27 mouse cellular contexts compared by ENCODE assay signal in the genomic region with DNA sequence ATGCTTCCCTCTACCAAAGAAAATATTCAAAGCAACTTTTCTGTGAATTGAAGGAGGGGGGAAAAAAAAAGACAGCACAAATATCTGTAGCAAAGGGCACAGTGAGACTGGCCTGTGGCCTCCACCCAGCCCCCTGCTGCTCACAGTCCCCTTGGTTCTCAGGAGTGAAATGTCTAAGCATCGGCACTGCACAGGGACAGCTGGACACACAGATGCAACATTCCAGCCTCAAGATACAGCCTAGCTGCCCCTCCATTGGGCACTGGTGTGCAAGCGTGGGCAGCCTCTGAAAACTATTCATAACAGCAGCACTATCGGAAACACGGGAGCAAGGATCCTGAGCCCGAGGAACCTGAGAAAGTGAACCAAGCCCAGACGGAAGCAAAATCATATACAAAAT.
DNase-seq lines count a peak whose midpoint lies in the region; ATAC-seq and TF ChIP-seq lines count a peak whose summit lies in the region.
"Had no signal": no experiment of that assay in that cellular context is flagged by ENCODE, and none has a peak within 500 bp of the region (broad histone marks: within the 10 kb centered on the region; RNA-seq: fewer than 3 reads in every experiment).

No protein-coding gene starts in this region.

- H3K9me3 ChIP-seq in embryonic facial prominence, embryonic 14.5 days (ENCODE audit: control insufficient read depth, low read length): no peaks in the 10 kb centered on the region
- no peaks in the 10 kb centered on the region for H3K9me3 ChIP-seq in embryonic facial prominence, embryonic 10.5 days
- no peaks in the 10 kb centered on the region for H3K9me3 ChIP-seq in heart, embryonic 11.5 days (replicated peaks; ENCODE audit: control insufficient read depth, low read length)
- H3K9me3 ChIP-seq in limb, embryonic 14.5 days (ENCODE audit: control insufficient read depth, low read length): no peaks in the 10 kb centered on the region
- no peaks in the 10 kb centered on the region for H3K9me3 ChIP-seq in limb, embryonic 10.5 days (replicated peaks)
- H3K9me3 ChIP-seq in embryonic facial prominence, embryonic 15.5 days (replicated peaks): no peaks in the 10 kb centered on the region
- H3K9me3 ChIP-seq: embryonic facial prominence, embryonic 13.5 days; forebrain, embryonic 10.5 days; forebrain, embryonic 12.5 days; G1E had no signal

- no peak for TF ChIP-seq POLR2A in limb, embryonic 14.5 days (IDR thresholded peaks at IDR 0.05; ENCODE audit: borderline replicate concordance, extremely low read depth, insufficient read depth, insufficient read length)

- no peak overlapping the region for H3K4me2 ChIP-seq in embryonic facial prominence, embryonic 14.5 days (ENCODE audit: low read depth, low read length)
- H3K4me2 ChIP-seq in heart, embryonic 11.5 days: no peak overlapping the region
- H3K4me2 ChIP-seq in limb, embryonic 14.5 days (replicated peaks; ENCODE audit: low read depth, low read length, severe bottlenecking): no peak overlapping the region
- no peak overlapping the region for H3K4me2 ChIP-seq in embryonic facial prominence, embryonic 15.5 days (replicated peaks)
- H3K4me2 ChIP-seq: embryonic facial prominence, embryonic 13.5 days; forebrain, embryonic 12.5 days had no signal

- H3K4me3 ChIP-seq in embryonic facial prominence, embryonic 14.5 days (ENCODE audit: low read depth, low read length): no peak overlapping the region
- H3K4me3 ChIP-seq in embryonic facial prominence, embryonic 10.5 days: no peak overlapping the region
- no peak overlapping the region for H3K4me3 ChIP-seq in heart, embryonic 11.5 days (ENCODE audit: low read depth, low read length)
- H3K4me3 ChIP-seq in limb, embryonic 14.5 days (replicated peaks; ENCODE audit: low read length): no peak overlapping the region
- no peak overlapping the region for H3K4me3 ChIP-seq in limb, embryonic 10.5 days
- H3K4me3 ChIP-seq in embryonic facial prominence, embryonic 15.5 days (replicated peaks): no peak overlapping the region
- H3K4me3 ChIP-seq: embryonic facial prominence, embryonic 13.5 days; erythroblast, embryonic 14.5 days; forebrain, embryonic 10.5 days; forebrain, embryonic 12.5 days had no signal

- no peaks in the 10 kb centered on the region for H3K27me3 ChIP-seq in embryonic facial prominence, embryonic 14.5 days (replicated peaks; ENCODE audit: control insufficient read depth, insufficient read depth, low read length)
- no peaks in the 10 kb centered on the region for H3K27me3 ChIP-seq in embryonic facial prominence, embryonic 10.5 days (replicated peaks; ENCODE audit: low read depth, poor library complexity, severe bottlenecking)
- no peaks in the 10 kb centered on the region for H3K27me3 ChIP-seq in heart, embryonic 11.5 days (ENCODE audit: control insufficient read depth, insufficient read depth, low read length)
- no peaks in the 10 kb centered on the region for H3K27me3 ChIP-seq in limb, embryonic 14.5 days (ENCODE audit: control insufficient read depth, insufficient read depth, low read length)
- no peaks in the 10 kb centered on the region for H3K27me3 ChIP-seq in limb, embryonic 10.5 days (ENCODE audit: low read depth, poor library complexity, severe bottlenecking)
- H3K27me3 ChIP-seq in embryonic facial prominence, embryonic 15.5 days: no peaks in the 10 kb centered on the region
- H3K27me3 ChIP-seq: CH12.LX; embryonic facial prominence, embryonic 13.5 days; forebrain, embryonic 12.5 days; Patski had no signal

- peak; percentile 26 for DNase-seq in embryonic facial prominence, embryonic 14.5 days (ENCODE audit: low spot score)
- DNase-seq in embryonic facial prominence, embryonic 10.5 days (ENCODE audit: low spot score): no peak
- DNase-seq in heart, adult 11 months: peak; percentile 78
- no peak for DNase-seq in limb, embryonic 14.5 days (ENCODE audit: low spot score)
- DNase-seq in limb, embryonic 10.5 days (ENCODE audit: low spot score): no peak
- DNase-seq: adrenal gland, adult 8-10 months; adrenal gland, postnatal 14 days; adrenal gland, postnatal 36 days; B cell, adult 2 months; cerebellum, adult 11-12 months; cerebellum, adult 2 months; cerebellum, adult 9-10 months; cerebellum, postnatal 10 days; cerebellum, postnatal 25 days had no signal

- H3K36me3 ChIP-seq in embryonic facial prominence, embryonic 14.5 days (ENCODE audit: control insufficient read depth, insufficient read depth, low read length): peaks cover 34% of the 10 kb centered on the region
- H3K36me3 ChIP-seq in embryonic facial prominence, embryonic 10.5 days (replicated peaks): peaks cover 52% of the 10 kb centered on the region
- H3K36me3 ChIP-seq in heart, embryonic 11.5 days (ENCODE audit: control insufficient read depth, insufficient read depth, low read length): peaks cover 3% of the 10 kb centered on the region; the same call in 1 of the 2 replicates
- peaks cover 22% of the 10 kb centered on the region for H3K36me3 ChIP-seq in limb, embryonic 14.5 days (ENCODE audit: control insufficient read depth, insufficient read depth, low read length)
- H3K36me3 ChIP-seq in limb, embryonic 10.5 days: peaks cover 73% of the 10 kb centered on the region
- peaks cover 21% of the 10 kb centered on the region for H3K36me3 ChIP-seq in embryonic facial prominence, embryonic 15.5 days
- H3K36me3 ChIP-seq: forebrain, embryonic 12.5 days had no signal

- no peaks in the 10 kb centered on the region for H3K4me1 ChIP-seq in embryonic facial prominence, embryonic 14.5 days (ENCODE audit: control insufficient read depth, insufficient read depth, low read length)
- no peaks in the 10 kb centered on the region for H3K4me1 ChIP-seq in embryonic facial prominence, embryonic 10.5 days
- H3K4me1 ChIP-seq in heart, embryonic 11.5 days (ENCODE audit: control insufficient read depth, insufficient read depth, low read length): 0 out of 2 replicates have a peak, but pooled peaks cover 2% of the 10 kb centered on the region
- H3K4me1 ChIP-seq in limb, embryonic 14.5 days (ENCODE audit: control insufficient read depth, insufficient read depth, low read length): no peaks in the 10 kb centered on the region
- H3K4me1 ChIP-seq in limb, embryonic 10.5 days: no peaks in the 10 kb centered on the region
- H3K4me1 ChIP-seq in embryonic facial prominence, embryonic 15.5 days: peaks cover 3% of the 10 kb centered on the region; the same call in 1 of the 2 replicates

- WGBS in embryonic facial prominence, embryonic 14.5 days: 78% methylated on average over 6 of the region's 6 CpGs
- 87% methylated on average over 6 of the region's 6 CpGs for WGBS in embryonic facial prominence, embryonic 10.5 days
- WGBS in heart, embryonic 11.5 days (ENCODE audit: insufficient replicate concordance): 82% methylated on average over 6 of the region's 6 CpGs
- WGBS in limb, embryonic 14.5 days: 87% methylated on average over 6 of the region's 6 CpGs
- WGBS in limb, embryonic 10.5 days: 90% methylated on average over 6 of the region's 6 CpGs
- WGBS in embryonic facial prominence, embryonic 15.5 days: 68% methylated on average over 6 of the region's 6 CpGs

- H3K9ac ChIP-seq in embryonic facial prominence, embryonic 14.5 days (ENCODE audit: low read depth, low read length): no peak overlapping the region
- no peak overlapping the region for H3K9ac ChIP-seq in heart, embryonic 11.5 days (ENCODE audit: low read depth, low read length)
- H3K9ac ChIP-seq in limb, embryonic 14.5 days (ENCODE audit: low read depth, low read length, severe bottlenecking): no peak overlapping the region
- H3K9ac ChIP-seq in embryonic facial prominence, embryonic 15.5 days: no peak overlapping the region
- H3K9ac ChIP-seq: embryonic facial prominence, embryonic 13.5 days; forebrain, embryonic 12.5 days had no signal

- no peak overlapping the region for H3K27ac ChIP-seq in embryonic facial prominence, embryonic 14.5 days (replicated peaks; ENCODE audit: low read depth, low read length)
- no peak overlapping the region for H3K27ac ChIP-seq in embryonic facial prominence, embryonic 10.5 days (replicated peaks)
- no peak overlapping the region for H3K27ac ChIP-seq in heart, embryonic 11.5 days (ENCODE audit: low read depth, low read length)
- H3K27ac ChIP-seq in limb, embryonic 14.5 days (replicated peaks; ENCODE audit: low read depth, low read length): no peak overlapping the region
- no peak overlapping the region for H3K27ac ChIP-seq in limb, embryonic 10.5 days
- H3K27ac ChIP-seq in embryonic facial prominence, embryonic 15.5 days (replicated peaks): peak overlapping the region; percentile 60
- H3K27ac ChIP-seq: embryonic facial prominence, embryonic 13.5 days; forebrain, embryonic 10.5 days; forebrain, embryonic 12.5 days had no signal

- ATAC-seq in embryonic facial prominence, embryonic 14.5 days (ENCODE audit: low read depth): peak; percentile 68
- no peak for ATAC-seq in heart, embryonic 11.5 days (replicated peaks; ENCODE audit: insufficient number of reproducible peaks, low FRiP score, low TSS enrichment)
- ATAC-seq in limb, embryonic 14.5 days (ENCODE audit: low FRiP score, low read depth): peak; percentile 57; the same call in 1 of the 2 replicates
- no peak; the same call in 1 of the 2 replicates for ATAC-seq in embryonic facial prominence, embryonic 15.5 days (ENCODE audit: insufficient number of reproducible peaks, low FRiP score, low TSS enrichment, low read depth)
- ATAC-seq: activated CD4-positive, CD25-positive, alpha-beta regulatory T cell, adult 4 months; CD4-positive, CD25-positive, alpha-beta regulatory T cell, adult 4 months; forebrain, embryonic 14.5 days; forebrain, embryonic 16.5 days; Patski had no signal

Comparison
In these comparisons a context has a peak if more than half of its experiments do, and no peak if none do; other contexts are left out.
1. ATAC-seq: peak in embryonic facial prominence, embryonic 14.5 days (single experiment) and limb, embryonic 14.5 days (single experiment); none in heart, embryonic 11.5 days (single experiment) and embryonic facial prominence, embryonic 15.5 days (single experiment).
2. DNase-seq: peak in embryonic facial prominence, embryonic 14.5 days (single experiment) and heart, adult 11 months (single experiment); none in embryonic facial prominence, embryonic 10.5 days (single experiment), limb, embryonic 14.5 days (single experiment) and limb, embryonic 10.5 days (single experiment).